Mouse (Mus musculus): ENCODE data around the gene Pigp. TPM values are rescaled to one million over a fixed set of nuclear protein-coding genes. Genes with fewer than 3 reads are reported as not detected.

Gene Pigp
- total and polyA plus RNA-seq, 3 experiments: 42.1 to 94.7 (median 87.0) TPM

- peak; percentile 72 for DNase-seq
Observed at GRCm38 (mm10) chr16:94317752-94318151, 53.9 kb downstream of the Pigp start.

GRCm38 (mm10) chr16:94315215-94315614 lies 56.4 kb downstream of the Pigp start:
- no peak for DNase-seq

GRCm38 (mm10) chr16:94314626-94315025 lies 57.0 kb downstream of the Pigp start:
- DNase-seq: no peak

GRCm38 (mm10) chr16:94313229-94314030 lies 58.2 kb downstream of the Pigp start, which contains the start of gene Hlcs:
TSS of gene Hlcs (minus strand) at chr16:94313571.
- DNase-seq: peak; percentile 99

- DNase-seq: peak; percentile 85
Observed at GRCm38 (mm10) chr16:94312663-94313228, 58.9 kb downstream of the Pigp start.

GRCm38 (mm10) chr16:94311931-94312330 lies 59.7 kb downstream of the Pigp start:
- DNase-seq: no peak

- no peak for DNase-seq
Observed at GRCm38 (mm10) chr16:94311416-94311815, 60.2 kb downstream of the Pigp start.

- no peak for DNase-seq
Observed at GRCm38 (mm10) chr16:94309025-94309424, 62.6 kb downstream of the Pigp start.

Other genes with a start within 250 kb of the Pigp start
- gene Hlcs, start 58.3 kb downstream of the Pigp start, total RNA-seq (2021): 10 to 100 TPM; 15.0 to 16.6 TPM
- gene Hlcs, start 58.3 kb downstream of the Pigp start, polyA plus RNA-seq (2012; rRNA removed): 10.3 and 10.4 TPM in 2 replicates
- 1 to 10 TPM; 4.1 to 7.5 TPM for gene Ripply3, start 43.4 kb downstream of the Pigp start, total RNA-seq (2021)
- 2.4 and 3.0 TPM in 2 replicates for gene Ripply3, start 43.4 kb downstream of the Pigp start, polyA plus RNA-seq (2012; rRNA removed)
- 10 to 100 TPM; 88.2 to 98.1 TPM for gene Ttc3, start 1.2 kb downstream of the Pigp start, total RNA-seq (2021)
- gene Ttc3, start 1.2 kb downstream of the Pigp start, polyA plus RNA-seq (2012; rRNA removed): 32.0 and 32.1 TPM in 2 replicates
- 10 to 100 TPM; 53.7 to 58.8 TPM for gene Vps26c, start 155.0 kb upstream of the Pigp start, total RNA-seq (2021)
- gene Vps26c, start 155.0 kb upstream of the Pigp start, polyA plus RNA-seq (2012; rRNA removed): 24.1 and 25.1 TPM in 2 replicates
- 10 to 100 TPM; 60.5 to 97.8 TPM for gene Dyrk1a, start 198.2 kb upstream of the Pigp start, total RNA-seq (2021)
- 20.5 and 32.0 TPM in 2 replicates for gene Dyrk1a, start 198.2 kb upstream of the Pigp start, polyA plus RNA-seq (2012; rRNA removed)